Mouse (Mus musculus) forebrain, embryonic 11.5 days (tissue): ENCODE results near the gene U90926. TPM values are rescaled to one million over a fixed set of nuclear protein-coding genes. Genes with fewer than 3 reads are reported as not detected.

Source experiments
- ATAC-seq: fragments of 200-750 bp; cut with Nextera tagmentation; replicated peaks from 2 replicates; pipeline ENCODE4 v1.8.0; 2017; ENCODE audit warnings: moderate TSS enrichment; ENCODE audit not compliant: low FRiP score
- DNase-seq: peaks from one replicate; pipeline ENCODE4 v3.0.0-alpha.2; 2017; ENCODE audit warnings: low spot score
- H3K27ac ChIP-seq: fragments of 300-500 bp; sonication (generic); 2 replicates; pipeline ENCODE4 v1.5.1; 2014; ENCODE audit warnings: low read depth, low read length
- H3K27me3 ChIP-seq: fragments of 300-500 bp; sonication (generic); 2 replicates; pipeline ENCODE4 v1.6.1; 2014; ENCODE audit warnings: mild to moderate bottlenecking, low read length, mixed read lengths; ENCODE audit not compliant: control insufficient read depth, insufficient read depth
- H3K36me3 ChIP-seq: fragments of 300-500 bp; sonication (generic); 2 replicates; pipeline ENCODE4 v1.6.1; 2014; ENCODE audit warnings: mild to moderate bottlenecking, low read length, moderate library complexity, mixed read lengths; ENCODE audit not compliant: control insufficient read depth, insufficient read depth
- H3K4me1 ChIP-seq: fragments of 300-500 bp; sonication (generic); replicated peaks from 2 replicates; pipeline ENCODE4 v1.6.1; 2014; ENCODE audit warnings: low read length, mixed read lengths; ENCODE audit not compliant: control insufficient read depth, insufficient read depth
- H3K4me2 ChIP-seq: fragments of 300-500 bp; sonication (generic); 2 replicates; pipeline ENCODE4 v1.6.1; 2014; ENCODE audit warnings: low read depth, mild to moderate bottlenecking, low read length, moderate library complexity, mixed read lengths; ENCODE audit not compliant: severe bottlenecking
- H3K4me3 ChIP-seq: fragments of 300-500 bp; sonication (generic); 2 replicates; pipeline ENCODE4 v1.5.1; 2014; ENCODE audit warnings: low read depth, low read length
- H3K9ac ChIP-seq: fragments of 300-500 bp; sonication (generic); 2 replicates; pipeline ENCODE4 v1.6.1; 2014; ENCODE audit warnings: low read length
- H3K9me3 ChIP-seq: fragments of 300-500 bp; sonication (generic); 2 replicates; pipeline ENCODE4 v1.6.1; 2016; ENCODE audit warnings: low read length, mixed read lengths; ENCODE audit not compliant: control insufficient read depth
- WGBS: fragments of 180-500 bp; shearing (Covaris S2); extraction: QIAGEN DNeasy Blood & Tissue Kit; methylation state at CpG from one replicate; pipeline ENCODE4 v1.1.7; 2014; 5-methylcytosine and 5-hydroxymethylcytosine counted together
- polyA plus RNA-seq: library from polyadenylated mRNA; unstranded; fragments of >200 nt; fragmentation: Nextera tagmentation; extraction: Ambion mirVana; gene quantifications from 2 replicates; pipeline ENCODE4 v1.2.1, GENCODE M21; 2014

Gene U90926
- polyA plus RNA-seq, 1 experiment from 2014 or later = not detected

DNA sequence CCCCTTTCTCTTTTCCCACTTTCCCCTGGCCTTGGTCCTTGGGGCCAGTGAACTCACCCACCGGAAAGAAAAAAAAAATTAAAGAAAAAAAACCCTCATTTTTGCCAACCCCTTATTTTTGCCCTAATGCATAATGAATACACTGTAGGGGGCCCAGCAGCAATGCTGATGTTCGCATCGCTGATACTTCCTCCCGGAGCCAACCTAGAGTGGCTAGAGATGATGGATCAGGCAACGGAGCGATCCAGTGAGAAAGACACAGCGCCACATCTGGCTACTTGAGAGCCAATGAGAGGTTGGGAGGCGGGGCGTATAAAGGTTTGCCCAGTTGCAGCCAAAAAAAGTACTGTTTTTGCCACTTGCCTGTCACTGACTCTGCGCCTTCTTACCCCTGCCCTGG lies 13.6 kb upstream of the U90926 start:
- no peaks in the 10 kb centered on the region for H3K9me3 ChIP-seq
- no peaks in the 10 kb centered on the region for H3K4me1 ChIP-seq
- no peaks in the 10 kb centered on the region for H3K36me3 ChIP-seq
- no peak for ATAC-seq
- H3K4me2 ChIP-seq = no peak overlapping the region
- H3K27ac ChIP-seq = no peak overlapping the region
- WGBS = 28% methylated on average over 10 of the region's 10 CpGs
- DNase-seq = no peak
- H3K4me3 ChIP-seq = no peak overlapping the region
- no peaks in the 10 kb centered on the region for H3K27me3 ChIP-seq
- H3K9ac ChIP-seq = no peak overlapping the region

DNA sequence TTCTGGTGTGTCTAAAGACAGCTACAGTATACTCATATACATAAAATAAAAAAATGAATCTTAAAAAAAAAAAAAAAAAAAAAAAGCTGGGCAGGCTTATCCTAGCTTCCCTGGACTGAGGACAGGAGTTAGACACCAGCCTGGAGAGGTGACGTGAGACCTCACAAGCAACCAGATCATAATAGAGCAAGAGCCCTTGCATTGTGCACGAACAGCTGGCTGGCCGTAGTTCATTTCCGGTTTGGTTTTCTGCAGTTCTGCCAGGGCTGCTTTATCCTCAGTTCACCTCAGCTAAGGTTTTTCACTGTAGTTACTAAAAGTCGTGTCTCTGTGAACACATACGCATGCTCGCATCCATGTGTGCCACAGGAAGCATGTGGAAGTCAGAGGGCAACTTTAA lies 12.6 kb upstream of the U90926 start:
- Histone ChIP-seq H3K9ac (no peak overlapping the region), H3K4me2 (no peak overlapping the region), H3K4me1 (no peaks in the 10 kb centered on the region), H3K36me3 (no peaks in the 10 kb centered on the region), H3K9me3 (no peaks in the 10 kb centered on the region), H3K4me3 (no peak overlapping the region), H3K27ac (no peak overlapping the region), H3K27me3 (no peaks in the 10 kb centered on the region)
- ATAC-seq = no peak
- DNase-seq = no peak
- 92% methylated on average over 7 of the region's 7 CpGs for WGBS

DNA sequence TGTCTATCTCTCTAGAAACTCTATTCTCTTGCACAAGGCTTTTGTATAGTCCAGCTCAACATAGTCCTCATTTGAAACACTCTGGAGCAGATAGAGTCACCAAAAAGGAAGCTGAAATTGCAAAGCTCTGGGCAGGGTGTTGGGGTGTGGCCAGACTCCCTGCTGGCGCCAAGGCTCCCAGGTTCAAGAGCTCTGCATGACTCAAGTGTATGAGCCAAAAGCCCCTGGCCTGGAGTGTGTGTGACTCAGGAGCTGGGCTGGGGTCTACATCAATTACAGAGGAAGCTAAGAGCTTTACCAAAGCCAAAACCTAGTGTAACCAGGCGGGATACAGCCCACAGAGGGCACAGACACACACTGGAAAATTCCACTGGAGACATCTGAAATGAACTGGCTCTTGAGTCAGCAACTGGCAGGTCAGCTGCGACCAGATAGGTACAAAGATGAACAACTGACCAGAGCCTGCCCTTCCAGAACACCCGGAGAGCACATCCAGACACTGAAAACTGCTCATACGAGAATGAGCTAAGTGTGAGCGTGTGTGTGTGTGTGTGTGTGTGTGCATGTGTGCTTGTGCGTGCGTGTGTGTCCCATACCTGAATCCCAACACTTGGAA lies 5.2 kb upstream of the U90926 start:
- 93% methylated on average over 8 of the region's 8 CpGs for WGBS
- H3K9me3 ChIP-seq = no peaks in the 10 kb centered on the region
- no peaks in the 10 kb centered on the region for H3K4me1 ChIP-seq
- H3K9ac ChIP-seq = no peak overlapping the region
- no peaks in the 10 kb centered on the region for H3K27me3 ChIP-seq
- no peak for DNase-seq
- no peak overlapping the region for H3K27ac ChIP-seq
- no peak overlapping the region for H3K4me2 ChIP-seq
- ATAC-seq = no peak
- H3K36me3 ChIP-seq = no peaks in the 10 kb centered on the region
- no peak overlapping the region for H3K4me3 ChIP-seq

DNA sequence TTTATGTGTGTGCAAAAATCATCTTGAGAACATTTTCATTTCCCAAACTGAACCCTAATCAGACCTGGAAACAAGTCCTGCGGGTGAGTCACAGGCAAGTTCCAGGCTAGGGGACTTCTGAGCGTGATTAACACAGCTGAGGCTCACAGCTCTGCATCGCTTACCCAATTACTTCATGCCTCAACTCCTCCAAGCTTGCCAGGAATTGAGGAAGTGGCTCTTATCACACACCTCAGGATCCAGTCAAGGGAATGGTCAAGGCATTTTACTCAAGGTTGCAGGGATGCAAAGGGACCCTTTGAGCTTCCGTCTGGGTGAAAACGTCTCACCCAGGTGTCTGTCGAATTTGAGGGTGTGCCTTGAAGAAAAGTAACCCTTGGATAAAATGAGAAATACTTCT lies 4.6 kb upstream of the U90926 start:
- 69% methylated on average over 6 of the region's 6 CpGs for WGBS
- H3K27me3 ChIP-seq = no peaks in the 10 kb centered on the region
- ATAC-seq (no peak), DNase-seq (no peak)
- no peaks in the 10 kb centered on the region for H3K4me1 ChIP-seq
- H3K9ac ChIP-seq = no peak overlapping the region
- no peaks in the 10 kb centered on the region for H3K36me3 ChIP-seq
- H3K4me3 ChIP-seq = no peak overlapping the region
- H3K4me2 ChIP-seq = no peak overlapping the region
- H3K9me3 ChIP-seq = no peaks in the 10 kb centered on the region
- H3K27ac ChIP-seq = no peak overlapping the region

DNA sequence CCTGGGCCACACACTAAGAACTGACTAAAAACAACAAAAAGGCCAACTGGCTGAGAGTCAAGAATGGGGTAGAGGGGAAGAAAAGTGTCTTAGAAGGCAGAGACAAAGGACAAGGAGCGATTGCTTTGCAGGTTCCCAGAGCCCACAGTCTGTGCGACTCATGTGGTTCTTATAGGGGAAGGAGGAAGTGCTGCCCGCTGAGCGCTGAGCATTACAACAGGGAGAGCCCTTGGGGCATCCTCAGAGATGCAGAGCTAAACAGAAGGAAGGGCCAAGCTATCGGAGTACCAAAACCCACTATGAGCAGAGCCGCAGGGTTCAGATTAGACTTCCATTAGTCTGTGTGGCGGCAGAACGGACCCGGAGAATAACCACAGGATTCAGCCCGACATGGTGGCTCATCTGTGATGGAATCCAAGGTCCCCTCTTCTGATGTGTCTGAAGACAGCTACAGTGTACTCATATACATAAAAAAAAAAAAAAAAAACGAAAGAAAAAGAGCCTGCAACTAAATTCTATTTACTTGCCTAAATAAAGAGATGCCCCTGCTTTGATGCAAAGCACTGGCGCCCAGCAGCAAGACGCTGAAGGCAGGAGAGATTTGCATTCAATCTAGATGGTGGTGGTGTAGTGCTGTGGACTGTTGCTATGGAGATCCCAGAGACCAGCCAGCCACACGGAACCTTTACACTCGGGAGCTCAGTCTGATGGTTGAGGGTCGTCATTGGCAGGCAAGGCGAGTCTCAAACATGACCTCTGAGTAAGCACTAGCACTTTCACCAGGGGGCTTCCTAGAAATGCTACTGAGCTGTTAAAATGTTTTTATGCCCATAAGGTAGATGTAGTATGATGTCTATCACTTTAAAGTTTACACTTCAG lies 3.9 kb upstream of the U90926 start:
- Histone ChIP-seq H3K27ac (no peak overlapping the region), H3K9me3 (no peaks in the 10 kb centered on the region), H3K4me3 (no peak overlapping the region), H3K27me3 (no peaks in the 10 kb centered on the region), H3K36me3 (no peaks in the 10 kb centered on the region), H3K4me2 (no peak overlapping the region), H3K4me1 (no peaks in the 10 kb centered on the region), H3K9ac (no peak overlapping the region)
- WGBS = 48% methylated on average over 17 of the region's 17 CpGs
- DNase-seq (no peak), ATAC-seq (no peak)

DNA sequence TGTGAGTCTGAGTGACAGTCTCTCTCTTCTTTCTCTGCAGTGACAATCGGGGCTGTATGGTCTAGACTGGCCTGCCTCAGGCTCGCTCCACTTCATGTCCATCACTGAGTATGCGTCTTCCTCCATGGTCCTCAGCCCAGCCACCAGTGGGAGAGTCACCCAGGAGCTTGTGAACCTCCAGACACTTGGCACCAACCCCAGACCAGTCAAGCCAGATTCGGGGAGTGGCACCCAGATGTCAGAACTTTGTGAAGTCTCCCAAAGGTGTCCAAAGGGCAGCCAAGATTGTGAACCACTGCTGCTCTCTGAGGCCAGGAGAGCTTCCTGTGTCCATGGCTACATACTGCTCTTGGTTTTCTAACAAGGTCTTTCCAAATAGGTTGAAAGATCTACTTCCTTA lies 3.0 kb downstream of the U90926 start:
- Histone ChIP-seq H3K27me3 (no peaks in the 10 kb centered on the region), H3K36me3 (no peaks in the 10 kb centered on the region), H3K4me1 (no peaks in the 10 kb centered on the region), H3K9me3 (no peaks in the 10 kb centered on the region), H3K27ac (no peak overlapping the region), H3K4me3 (no peak overlapping the region), H3K9ac (no peak overlapping the region), H3K4me2 (no peak overlapping the region)
- ATAC-seq (no peak), DNase-seq (no peak)
- 96% methylated on average over 4 of the region's 4 CpGs for WGBS

DNA sequence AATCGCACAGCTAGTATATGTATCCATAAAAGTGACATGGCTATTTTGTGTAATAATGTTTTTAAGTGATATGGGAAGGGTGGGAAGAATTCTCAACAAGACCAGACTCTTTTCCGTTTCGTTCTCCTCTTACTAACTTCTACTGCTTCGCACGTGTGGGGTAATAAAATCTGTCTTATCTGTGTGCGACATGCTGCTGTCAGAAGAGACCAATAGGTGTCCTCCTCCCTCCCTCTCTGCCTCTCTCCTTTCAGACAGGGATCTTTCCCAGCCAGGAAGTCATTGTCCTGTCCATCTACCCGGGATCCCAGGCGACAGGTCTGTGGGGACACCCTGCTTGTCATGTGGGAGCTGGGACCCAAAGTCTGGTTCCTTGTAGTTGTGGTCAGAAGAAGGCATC lies 5.0 kb downstream of the U90926 start:
- no peaks in the 10 kb centered on the region for H3K4me1 ChIP-seq
- no peak overlapping the region for H3K27ac ChIP-seq
- no peak for ATAC-seq
- H3K36me3 ChIP-seq = no peaks in the 10 kb centered on the region
- no peaks in the 10 kb centered on the region for H3K9me3 ChIP-seq
- no peak overlapping the region for H3K4me2 ChIP-seq
- H3K9ac ChIP-seq = no peak overlapping the region
- no peaks in the 10 kb centered on the region for H3K27me3 ChIP-seq
- WGBS = 84% methylated on average over 8 of the region's 8 CpGs
- H3K4me3 ChIP-seq = no peak overlapping the region
- DNase-seq = no peak

DNA sequence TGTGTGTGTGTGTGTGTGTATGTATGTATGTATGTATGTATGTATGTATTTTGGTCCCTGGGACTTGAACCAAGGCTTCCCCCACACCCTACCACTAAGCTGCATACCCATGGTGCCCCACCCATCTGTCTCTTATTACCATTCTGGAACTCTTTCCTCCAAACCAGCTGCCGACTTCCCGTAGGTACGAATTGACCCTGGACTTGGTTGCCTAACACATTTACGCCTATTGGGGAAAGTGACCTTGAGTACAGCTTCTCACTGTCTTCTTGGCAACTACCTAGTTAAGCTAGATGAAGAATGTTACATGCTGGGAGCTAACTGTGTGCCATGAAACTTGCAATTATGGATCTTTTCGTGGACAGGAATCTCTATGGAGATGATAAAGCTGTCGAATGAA lies 9.1 kb downstream of the U90926 start:
- peaks cover 4% of the 10 kb centered on the region; the same call in 1 of the 2 replicates for H3K36me3 ChIP-seq
- no peak overlapping the region for H3K27ac ChIP-seq
- WGBS = 90% methylated on average over 6 of the region's 6 CpGs
- no peaks in the 10 kb centered on the region for H3K9me3 ChIP-seq
- ATAC-seq (no peak), DNase-seq (no peak)
- no peak overlapping the region for H3K9ac ChIP-seq
- no peaks in the 10 kb centered on the region for H3K27me3 ChIP-seq
- H3K4me1 ChIP-seq = no peaks in the 10 kb centered on the region
- H3K4me3 ChIP-seq = no peak overlapping the region
- H3K4me2 ChIP-seq = no peak overlapping the region

DNA sequence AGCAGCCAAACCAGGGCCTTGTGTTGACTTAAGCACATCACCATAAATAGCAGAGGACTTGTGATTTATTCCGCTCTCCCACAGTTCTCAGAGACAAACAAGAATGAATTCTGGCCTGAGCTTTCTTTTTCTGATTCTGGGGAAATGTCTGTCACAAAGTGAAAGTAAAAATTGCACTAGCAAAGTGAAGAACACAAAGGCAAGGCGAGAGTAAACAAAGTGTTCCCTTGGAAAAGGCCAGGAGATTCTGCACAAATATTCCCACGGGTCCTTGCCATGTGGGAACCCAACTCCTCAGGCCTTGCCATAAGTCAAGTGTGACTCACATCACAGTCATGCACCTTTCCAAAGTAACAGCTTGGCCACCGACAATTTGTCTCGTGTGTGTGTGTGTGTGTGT lies 9.5 kb downstream of the U90926 start:
- H3K27ac ChIP-seq = no peak overlapping the region
- no peak overlapping the region for H3K4me2 ChIP-seq
- H3K36me3 ChIP-seq = peaks cover 5% of the 10 kb centered on the region; the same call in 1 of the 2 replicates
- no peaks in the 10 kb centered on the region for H3K9me3 ChIP-seq
- WGBS = 94% methylated on average over 5 of the region's 5 CpGs
- no peak for ATAC-seq
- no peaks in the 10 kb centered on the region for H3K27me3 ChIP-seq
- H3K4me1 ChIP-seq = no peaks in the 10 kb centered on the region
- H3K4me3 ChIP-seq = no peak overlapping the region
- DNase-seq = no peak
- no peak overlapping the region for H3K9ac ChIP-seq
